Mouse (Mus musculus): ENCODE measurements at regions not wholly inside any gene's neighbourhood (a gene's known extent, or its start where the extent isn't known, plus 50 kb on each side); places are given as distances from the start of the nearest gene placed in this dataset.

GRCm38 (mm10) chr15:96944741-96945140, 111.0 kb downstream of the Slc38a4 start:
- ATAC-seq = no peak
- Histone ChIP-seq H3K4me3 (no peak overlapping the region), H3K27ac (no peak overlapping the region), H3K9ac (no peak overlapping the region), H3K27me3 (no peaks in the 10 kb centered on the region), H3K4me1 (no peaks in the 10 kb centered on the region), H3K9me3 (replicated peaks) (no peaks in the 10 kb centered on the region), H3K36me3 (ENCODE audit: poor library complexity, severe bottlenecking) (no peaks in the 10 kb centered on the region), H3K4me2 (no peak overlapping the region)
- 97% methylated on average over 4 of the region's 4 CpGs for WGBS

- H3K9me3 ChIP-seq (replicated peaks) = no peaks in the 10 kb centered on the region
- H3K9ac ChIP-seq = no peak overlapping the region
- 93% methylated on average over 4 of the region's 4 CpGs for WGBS
- no peaks in the 10 kb centered on the region for H3K27me3 ChIP-seq
- no peak for ATAC-seq
- no peaks in the 10 kb centered on the region for H3K4me1 ChIP-seq
- H3K36me3 ChIP-seq (ENCODE audit: poor library complexity, severe bottlenecking) = no peaks in the 10 kb centered on the region
- H3K4me3 ChIP-seq = no peak overlapping the region
- no peak overlapping the region for H3K27ac ChIP-seq
- H3K4me2 ChIP-seq = no peak overlapping the region
Measured at GRCm38 (mm10) chr15:96942651-96943050, 113.1 kb downstream of the Slc38a4 start.

GRCm38 (mm10) chr15:96938406-96938805, 117.3 kb downstream of the Slc38a4 start:
- Histone ChIP-seq H3K4me3 (no peak overlapping the region), H3K9me3 (replicated peaks) (no peaks in the 10 kb centered on the region), H3K36me3 (ENCODE audit: poor library complexity, severe bottlenecking) (no peaks in the 10 kb centered on the region), H3K9ac (no peak overlapping the region), H3K4me2 (no peak overlapping the region), H3K27me3 (no peaks in the 10 kb centered on the region), H3K4me1 (no peaks in the 10 kb centered on the region), H3K27ac (no peak overlapping the region)
- ATAC-seq = no peak
- 81% methylated on average over 4 of the region's 4 CpGs for WGBS

- no peaks in the 10 kb centered on the region for H3K27me3 ChIP-seq
- no peak overlapping the region for H3K9ac ChIP-seq
- H3K4me3 ChIP-seq = no peak overlapping the region
- no peak overlapping the region for H3K4me2 ChIP-seq
- H3K36me3 ChIP-seq (ENCODE audit: poor library complexity, severe bottlenecking) = no peaks in the 10 kb centered on the region
- H3K4me1 ChIP-seq = no peaks in the 10 kb centered on the region
- no peak overlapping the region for H3K27ac ChIP-seq
- no peak for ATAC-seq
- no peaks in the 10 kb centered on the region for H3K9me3 ChIP-seq (replicated peaks)
- WGBS = 82% methylated on average over 6 of the region's 6 CpGs
Measured at GRCm38 (mm10) chr15:96937623-96938022, 118.1 kb downstream of the Slc38a4 start.

GRCm38 (mm10) chr15:96936705-96937346, 118.9 kb downstream of the Slc38a4 start:
- Histone ChIP-seq H3K4me1 (no peaks in the 10 kb centered on the region), H3K9me3 (replicated peaks) (no peaks in the 10 kb centered on the region), H3K9ac (peak overlapping the region; percentile 40; the same call in 1 of the 2 replicates), H3K4me3 (peak overlapping the region; percentile 25), H3K36me3 (ENCODE audit: poor library complexity, severe bottlenecking) (no peaks in the 10 kb centered on the region), H3K27ac (no peak overlapping the region), H3K4me2 (peak overlapping the region; percentile 58), H3K27me3 (no peaks in the 10 kb centered on the region)
- 9% methylated on average over 18 of the region's 18 CpGs for WGBS
- peak; percentile 94 for ATAC-seq

- Histone ChIP-seq H3K9me3 (replicated peaks) (no peaks in the 10 kb centered on the region), H3K4me3 (no peak overlapping the region), H3K36me3 (ENCODE audit: poor library complexity, severe bottlenecking) (no peaks in the 10 kb centered on the region), H3K4me2 (peak overlapping the region; percentile 58), H3K27me3 (no peaks in the 10 kb centered on the region), H3K4me1 (no peaks in the 10 kb centered on the region), H3K27ac (no peak overlapping the region), H3K9ac (no peak overlapping the region)
- no peak for ATAC-seq
- 87% methylated on average over 5 of the region's 5 CpGs for WGBS
Measured at GRCm38 (mm10) chr15:96936216-96936615, 119.5 kb downstream of the Slc38a4 start.

- Histone ChIP-seq H3K4me3 (no peak overlapping the region), H3K9me3 (replicated peaks) (no peaks in the 10 kb centered on the region), H3K9ac (no peak overlapping the region), H3K27ac (no peak overlapping the region), H3K4me2 (no peak overlapping the region), H3K36me3 (ENCODE audit: poor library complexity, severe bottlenecking) (no peaks in the 10 kb centered on the region), H3K4me1 (no peaks in the 10 kb centered on the region), H3K27me3 (no peaks in the 10 kb centered on the region)
- ATAC-seq = no peak
- 28% methylated on average over 3 of the region's 3 CpGs for WGBS
Measured at GRCm38 (mm10) chr15:96933451-96933850, 122.3 kb downstream of the Slc38a4 start.

- no peak overlapping the region for H3K9ac ChIP-seq
- no peaks in the 10 kb centered on the region for H3K27me3 ChIP-seq
- no peaks in the 10 kb centered on the region for H3K4me1 ChIP-seq
- H3K4me3 ChIP-seq = no peak overlapping the region
- no peak overlapping the region for H3K27ac ChIP-seq
- 85% methylated on average over 6 of the region's 6 CpGs for WGBS
- H3K36me3 ChIP-seq (ENCODE audit: poor library complexity, severe bottlenecking) = no peaks in the 10 kb centered on the region
- H3K9me3 ChIP-seq (replicated peaks) = no peaks in the 10 kb centered on the region
- no peak for ATAC-seq
- H3K4me2 ChIP-seq = no peak overlapping the region
Measured at GRCm38 (mm10) chr15:96930531-96930930, 125.2 kb downstream of the Slc38a4 start.

- H3K4me1 ChIP-seq = no peaks in the 10 kb centered on the region
- ATAC-seq = no peak
- no peak overlapping the region for H3K9ac ChIP-seq
- no peaks in the 10 kb centered on the region for H3K36me3 ChIP-seq (ENCODE audit: poor library complexity, severe bottlenecking)
- no peaks in the 10 kb centered on the region for H3K27me3 ChIP-seq
- no peaks in the 10 kb centered on the region for H3K9me3 ChIP-seq (replicated peaks)
- H3K4me3 ChIP-seq = no peak overlapping the region
- 86% methylated on average over 4 of the region's 4 CpGs for WGBS
- no peak overlapping the region for H3K27ac ChIP-seq
- H3K4me2 ChIP-seq = no peak overlapping the region
Measured at GRCm38 (mm10) chr15:96929788-96930187, 126.0 kb downstream of the Slc38a4 start.

- Histone ChIP-seq H3K36me3 (ENCODE audit: poor library complexity, severe bottlenecking) (no peaks in the 10 kb centered on the region), H3K9me3 (replicated peaks) (no peaks in the 10 kb centered on the region), H3K27ac (no peak overlapping the region), H3K4me3 (no peak overlapping the region), H3K27me3 (no peaks in the 10 kb centered on the region), H3K9ac (no peak overlapping the region), H3K4me2 (no peak overlapping the region), H3K4me1 (no peaks in the 10 kb centered on the region)
- ATAC-seq = no peak
- 95% methylated on average over 4 of the region's 4 CpGs for WGBS
Measured at GRCm38 (mm10) chr15:96928692-96929091, 127.1 kb downstream of the Slc38a4 start.

- Histone ChIP-seq H3K27ac (no peak overlapping the region), H3K4me3 (no peak overlapping the region), H3K4me1 (no peaks in the 10 kb centered on the region), H3K9me3 (replicated peaks) (no peaks in the 10 kb centered on the region), H3K36me3 (ENCODE audit: poor library complexity, severe bottlenecking) (no peaks in the 10 kb centered on the region), H3K4me2 (no peak overlapping the region), H3K27me3 (no peaks in the 10 kb centered on the region), H3K9ac (no peak overlapping the region)
- 94% methylated on average over 4 of the region's 4 CpGs for WGBS
- ATAC-seq = no peak
Measured at GRCm38 (mm10) chr15:96927674-96928073, 128.1 kb downstream of the Slc38a4 start.

- Histone ChIP-seq H3K27ac (no peak overlapping the region), H3K9ac (no peak overlapping the region), H3K4me3 (no peak overlapping the region), H3K36me3 (ENCODE audit: poor library complexity, severe bottlenecking) (no peaks in the 10 kb centered on the region), H3K4me2 (no peak overlapping the region), H3K4me1 (no peaks in the 10 kb centered on the region), H3K9me3 (replicated peaks) (no peaks in the 10 kb centered on the region), H3K27me3 (no peaks in the 10 kb centered on the region)
- 61% methylated on average over 1 of the region's 1 CpGs for WGBS
- no peak for ATAC-seq
Measured at GRCm38 (mm10) chr15:96926660-96927059, 129.1 kb downstream of the Slc38a4 start.

- H3K9ac ChIP-seq = no peak overlapping the region
- no peak overlapping the region for H3K4me2 ChIP-seq
- H3K4me1 ChIP-seq = no peaks in the 10 kb centered on the region
- no peaks in the 10 kb centered on the region for H3K9me3 ChIP-seq (replicated peaks)
- 87% methylated on average over 7 of the region's 7 CpGs for WGBS
- no peak overlapping the region for H3K4me3 ChIP-seq
- no peaks in the 10 kb centered on the region for H3K36me3 ChIP-seq (ENCODE audit: poor library complexity, severe bottlenecking)
- no peaks in the 10 kb centered on the region for H3K27me3 ChIP-seq
- ATAC-seq = no peak
- no peak overlapping the region for H3K27ac ChIP-seq
Measured at GRCm38 (mm10) chr15:96916586-96916985, 139.2 kb downstream of the Slc38a4 start.

Data from forebrain, embryonic 13.5 days (tissue).